Mouse (Mus musculus): ENCODE results near the gene Nbeal1.

DNA sequence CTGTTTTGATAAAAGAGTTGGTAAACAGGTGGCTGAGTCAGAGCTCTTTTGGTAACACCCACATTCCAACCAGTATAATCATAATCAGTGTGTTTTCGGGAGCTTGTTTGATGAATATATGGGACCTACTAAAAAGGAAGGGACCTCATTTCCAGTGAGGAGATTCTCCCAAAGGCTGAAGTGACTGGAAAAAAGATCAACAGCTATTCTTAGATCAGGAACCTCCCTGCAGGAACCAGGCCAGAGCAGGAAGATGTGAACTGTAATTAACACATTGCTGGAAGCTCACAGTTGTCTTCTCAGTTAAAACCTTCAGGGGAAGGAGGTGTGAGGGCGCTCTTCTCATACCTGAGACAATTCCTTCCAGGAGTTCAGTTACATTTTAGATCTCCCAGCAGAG is 10.8 kb upstream of the Nbeal1 start:
- TF ChIP-seq CTCF (IDR thresholded peaks at IDR 0.05; ENCODE audit: low read depth, low read length) (no peak), POLR2A (IDR thresholded peaks at IDR 0.05; ENCODE audit: extremely low read depth, insufficient read depth, low read length) (no peak)

Data from liver, adult 2 months (tissue).